Mouse (Mus musculus) CH12.LX (cell line): ENCODE measurements around the gene Gm13889.

Source experiments
- POLR2A ChIP-seq: IDR thresholded peaks from 2 replicates; pipeline ENCODE4 v1.6.1; 2011; ENCODE audit warnings: low read depth, mild to moderate bottlenecking, improper control_type of control experiment, low read length
- RCOR1 ChIP-seq: conservative IDR thresholded peaks from 2 replicates; pipeline ENCODE4 v1.6.1; 2012; ENCODE audit warnings: low read depth, mild to moderate bottlenecking, inconsistent platforms, low read length, improper control_type of control experiment
- USF1 ChIP-seq: IDR thresholded peaks from 2 replicates; pipeline ENCODE4 v1.6.1; 2014; ENCODE audit warnings: low read depth, mild to moderate bottlenecking, inconsistent platforms, low read length, improper control_type of control experiment

DNA sequence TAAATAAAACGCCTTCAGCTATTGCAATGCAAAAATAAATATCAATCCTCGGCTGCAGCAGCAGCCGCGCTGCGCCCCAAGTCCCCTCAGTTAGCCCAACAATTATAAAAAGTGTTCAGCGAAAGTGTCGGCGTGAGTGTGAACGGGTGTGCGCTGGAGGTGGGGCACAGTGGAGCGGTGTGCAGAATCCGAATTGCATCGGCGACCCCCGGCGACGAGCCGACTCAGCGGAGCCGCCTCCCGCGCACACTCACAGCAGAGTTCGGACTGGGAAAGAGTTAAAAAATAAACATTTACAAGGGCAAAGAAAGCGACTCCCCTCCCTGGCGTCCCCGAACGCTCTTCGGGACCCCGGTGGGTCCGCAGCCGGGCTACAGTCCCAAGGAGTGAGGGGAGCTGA is 1.1 kb downstream of the Gm13889 start:
- TF ChIP-seq USF1 (no peak), RCOR1 (no peak), POLR2A (no peak)
